Mouse (Mus musculus) hindbrain, embryonic 15.5 days (tissue): ENCODE measurements around the gene Ccser1. TPM values are rescaled to one million over a fixed set of nuclear protein-coding genes. Genes with fewer than 3 reads are reported as not detected.
"Not testable (repeated sequence)": the region's sequence is repeated elsewhere in the genome, so short reads cannot be mapped to it uniquely, and the experiment has no call there.

Experiments
- ATAC-seq: fragments of 200-750 bp; cut with Nextera tagmentation; 2 replicates; pipeline ENCODE4 v1.8.0; 2017; ENCODE audit warnings: low read depth, moderate number of reproducible peaks, moderate TSS enrichment; ENCODE audit not compliant: low FRiP score
- H3K27ac ChIP-seq: fragments of 300-500 bp; sonication (generic); replicated peaks from 2 replicates; pipeline ENCODE4 v1.5.1; 2015; ENCODE audit warnings: mild to moderate bottlenecking, inconsistent platforms
- H3K27me3 ChIP-seq: fragments of 300-500 bp; sonication (generic); 2 replicates; pipeline ENCODE4 v1.6.1; 2015; ENCODE audit warnings: control low read depth, inconsistent platforms
- H3K36me3 ChIP-seq: fragments of 300-500 bp; sonication (generic); 2 replicates; pipeline ENCODE4 v1.6.1; 2015; ENCODE audit warnings: control low read depth, inconsistent platforms
- H3K4me1 ChIP-seq: fragments of 300-500 bp; sonication (generic); replicated peaks from 2 replicates; pipeline ENCODE4 v1.6.1; 2015; ENCODE audit warnings: control low read depth, inconsistent platforms
- H3K4me2 ChIP-seq: fragments of 300-500 bp; sonication (generic); 2 replicates; pipeline ENCODE4 v1.6.1; 2015; ENCODE audit warnings: moderate library complexity, mild to moderate bottlenecking, inconsistent platforms
- H3K4me3 ChIP-seq: fragments of 300-500 bp; sonication (generic); 2 replicates; pipeline ENCODE4 v1.5.1; 2015; ENCODE audit warnings: mild to moderate bottlenecking, inconsistent platforms
- H3K9ac ChIP-seq: fragments of 300-500 bp; sonication (generic); 2 replicates; pipeline ENCODE4 v1.6.1; 2015; ENCODE audit warnings: inconsistent platforms
- H3K9me3 ChIP-seq: fragments of 300-500 bp; sonication (generic); 2 replicates; pipeline ENCODE4 v1.6.1; 2016; ENCODE audit warnings: control low read depth, inconsistent platforms
- WGBS: fragments of 180-500 bp; shearing (Covaris S2); methylation state at CpG from one replicate; pipeline ENCODE4 v1.1.7; 2015; 5-methylcytosine and 5-hydroxymethylcytosine counted together
- polyA plus RNA-seq: library from polyadenylated mRNA; unstranded; fragments of >200 nt; fragmentation: Nextera tagmentation; extraction: Ambion mirVana; gene quantifications from 2 replicates; pipeline ENCODE4 v1.2.1, GENCODE M21; 2015

The Ccser1 gene
- polyA plus RNA-seq, 1 experiment from 2014 or later, result 24.9 TPM

DNA sequence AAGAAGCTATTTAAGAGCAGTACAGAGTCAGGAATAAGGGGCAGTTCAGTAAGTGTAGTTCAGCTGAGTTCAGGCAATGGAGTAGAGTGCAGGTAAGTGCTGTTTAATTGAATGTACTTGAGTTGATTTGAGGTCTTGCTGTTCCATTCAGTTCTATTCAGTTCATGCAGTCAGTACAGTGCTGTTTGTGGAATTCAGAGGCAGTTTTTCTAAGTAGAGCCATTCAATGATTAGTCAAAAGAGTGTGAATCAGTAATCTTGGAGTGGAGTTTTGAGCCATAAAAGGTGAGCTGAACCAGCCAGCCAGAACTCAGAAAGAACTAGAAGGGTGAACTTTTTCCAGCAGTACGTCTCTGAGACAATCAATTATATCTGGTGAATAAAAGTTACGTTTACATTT lies 773.6 kb downstream of the Ccser1 start:
- no peaks in the 10 kb centered on the region for H3K36me3 ChIP-seq
- H3K4me2 ChIP-seq, result no peak overlapping the region
- H3K4me1 ChIP-seq, result no peaks in the 10 kb centered on the region
- no peak overlapping the region for H3K4me3 ChIP-seq
- H3K27ac ChIP-seq, result no peak overlapping the region
- 88% methylated on average over 2 of the region's 2 CpGs for WGBS
- no peaks in the 10 kb centered on the region for H3K27me3 ChIP-seq
- H3K9ac ChIP-seq, result no peak overlapping the region
- ATAC-seq, result no peak
- H3K9me3 ChIP-seq, result no peaks in the 10 kb centered on the region

DNA sequence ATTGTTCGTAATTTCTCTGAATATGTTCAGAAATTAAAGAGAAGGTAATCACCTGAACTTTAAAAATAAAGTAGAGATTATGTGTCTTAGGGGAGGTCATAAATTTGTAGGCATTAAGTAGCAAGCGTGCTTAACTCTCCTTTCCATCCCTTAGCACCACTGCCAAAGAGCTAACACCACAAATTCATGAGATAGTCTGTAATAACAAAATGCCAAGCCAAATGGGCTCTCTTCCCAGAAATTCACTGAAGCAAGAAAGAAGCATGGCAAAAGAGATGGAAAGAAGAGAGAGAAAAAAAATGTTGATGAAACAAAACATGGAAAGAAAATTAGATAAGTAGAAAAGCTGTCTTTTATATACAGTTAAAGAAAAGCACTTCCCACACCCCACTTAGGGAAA lies 796.8 kb downstream of the Ccser1 start:
- no peak overlapping the region for H3K4me3 ChIP-seq
- H3K4me2 ChIP-seq, result no peak overlapping the region
- 75% methylated on average over 2 of the region's 2 CpGs for WGBS
- ATAC-seq, result no peak
- no peak overlapping the region for H3K27ac ChIP-seq
- no peaks in the 10 kb centered on the region for H3K9me3 ChIP-seq
- H3K27me3 ChIP-seq, result no peaks in the 10 kb centered on the region
- no peaks in the 10 kb centered on the region for H3K36me3 ChIP-seq
- no peaks in the 10 kb centered on the region for H3K4me1 ChIP-seq
- no peak overlapping the region for H3K9ac ChIP-seq

DNA sequence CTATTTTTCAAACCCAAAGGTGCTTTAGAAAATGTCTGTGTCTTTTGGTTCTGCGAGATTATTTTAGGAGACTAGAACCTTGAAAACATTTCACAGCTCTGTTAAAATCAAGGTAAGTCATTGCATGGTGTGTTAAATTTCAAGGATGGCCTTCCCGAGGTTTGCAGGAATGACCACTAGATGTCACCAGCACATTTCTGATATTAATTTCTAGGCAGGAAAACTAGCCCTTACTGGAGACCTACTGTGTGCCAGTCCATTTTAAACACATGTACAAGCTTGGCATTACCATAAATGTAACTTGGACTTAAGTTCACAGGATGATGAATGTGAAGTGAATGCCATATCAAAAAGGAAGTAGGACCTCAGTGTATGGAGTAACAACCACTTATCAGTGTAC lies 798.3 kb downstream of the Ccser1 start:
- no peak overlapping the region for H3K27ac ChIP-seq
- no peak for ATAC-seq
- H3K9me3 ChIP-seq, result no peaks in the 10 kb centered on the region
- H3K4me1 ChIP-seq, result no peaks in the 10 kb centered on the region
- no peak overlapping the region for H3K4me2 ChIP-seq
- H3K36me3 ChIP-seq, result no peaks in the 10 kb centered on the region
- WGBS, result 28% methylated on average over 2 of the region's 2 CpGs
- H3K27me3 ChIP-seq, result no peaks in the 10 kb centered on the region
- H3K9ac ChIP-seq, result no peak overlapping the region
- no peak overlapping the region for H3K4me3 ChIP-seq

DNA sequence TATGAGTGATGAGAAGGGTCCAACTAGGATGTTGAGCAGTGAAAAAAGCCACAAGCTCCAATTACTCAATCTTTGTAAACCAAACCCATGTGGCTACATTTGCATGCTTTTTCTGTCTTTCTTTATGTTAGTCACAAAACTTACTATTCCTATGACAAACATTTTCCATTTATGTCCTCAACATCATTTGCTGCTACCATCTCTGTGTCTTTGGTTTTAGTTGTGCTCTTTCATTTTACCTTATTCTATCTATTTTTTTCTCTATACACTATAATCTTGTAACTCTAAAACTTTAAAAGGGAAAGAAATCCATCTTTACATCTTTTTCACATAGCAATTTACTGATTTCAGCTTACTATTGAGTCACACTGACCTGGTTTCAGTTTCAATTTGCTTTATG lies 834.2 kb downstream of the Ccser1 start:
- no peak overlapping the region for H3K27ac ChIP-seq
- ATAC-seq, result no peak
- no peaks in the 10 kb centered on the region for H3K9me3 ChIP-seq

DNA sequence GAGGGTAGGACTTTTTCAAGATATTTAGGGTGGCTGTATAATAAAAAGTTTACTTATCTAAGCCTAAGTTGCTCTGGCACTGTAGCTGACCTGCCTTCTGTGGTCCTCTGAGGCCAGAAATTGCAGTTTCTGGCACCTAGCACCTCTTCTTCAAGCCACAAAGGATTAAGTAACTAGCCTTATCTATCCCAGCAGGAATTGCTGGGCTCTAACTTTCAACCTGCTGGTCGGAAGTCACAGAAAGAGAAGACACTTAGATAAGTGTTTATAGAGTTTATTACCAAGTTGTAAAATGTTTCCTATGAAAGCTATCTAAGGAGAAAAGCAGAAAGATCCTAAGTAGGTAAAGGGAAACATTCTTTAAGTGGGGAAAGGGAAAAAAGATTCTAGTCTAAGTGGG lies 864.3 kb downstream of the Ccser1 start:
- Histone ChIP-seq H3K9ac (no peak overlapping the region), H3K4me1 (no peaks in the 10 kb centered on the region), H3K4me3 (no peak overlapping the region), H3K27ac (no peak overlapping the region), H3K4me2 (no peak overlapping the region), H3K9me3 (no peaks in the 10 kb centered on the region), H3K27me3 (no peaks in the 10 kb centered on the region), H3K36me3 (no peaks in the 10 kb centered on the region)
- no peak for ATAC-seq
- WGBS, result 69% methylated on average over 1 of the region's 1 CpGs

More for the DNA sequence above, 834.2 kb downstream of the Ccser1 start:
- no peaks in the 10 kb centered on the region for H3K36me3 ChIP-seq
- no peak overlapping the region for H3K4me3 ChIP-seq
- no peaks in the 10 kb centered on the region for H3K27me3 ChIP-seq
- H3K4me2 ChIP-seq, result no peak overlapping the region
- no peak overlapping the region for H3K9ac ChIP-seq
- no peaks in the 10 kb centered on the region for H3K4me1 ChIP-seq

DNA sequence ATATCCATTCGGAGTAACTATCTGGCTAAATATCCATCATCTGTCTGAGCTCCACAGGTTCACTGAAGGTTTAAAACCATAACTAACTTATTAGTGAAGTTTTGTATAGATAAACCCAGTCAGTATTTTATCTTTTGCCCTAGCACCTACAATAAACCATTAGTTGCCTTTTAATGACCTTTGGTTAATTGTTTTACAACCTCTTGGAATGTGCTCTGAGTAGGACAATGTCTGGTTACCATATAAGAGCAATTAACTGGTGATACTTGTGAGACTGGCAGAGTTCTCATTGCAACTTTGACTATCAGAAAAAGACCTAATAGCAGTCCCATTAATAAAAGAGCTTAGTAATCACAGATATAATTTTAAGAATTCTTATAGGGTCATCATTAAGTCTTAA lies 864.9 kb downstream of the Ccser1 start:
- not testable (repeated sequence) for H3K36me3 ChIP-seq, H3K27me3 ChIP-seq, H3K27ac ChIP-seq, H3K9me3 ChIP-seq, H3K4me1 ChIP-seq, H3K4me3 ChIP-seq, H3K4me2 ChIP-seq, H3K9ac ChIP-seq, ATAC-seq
- 78% methylated on average over 1 of the region's 1 CpGs for WGBS

DNA sequence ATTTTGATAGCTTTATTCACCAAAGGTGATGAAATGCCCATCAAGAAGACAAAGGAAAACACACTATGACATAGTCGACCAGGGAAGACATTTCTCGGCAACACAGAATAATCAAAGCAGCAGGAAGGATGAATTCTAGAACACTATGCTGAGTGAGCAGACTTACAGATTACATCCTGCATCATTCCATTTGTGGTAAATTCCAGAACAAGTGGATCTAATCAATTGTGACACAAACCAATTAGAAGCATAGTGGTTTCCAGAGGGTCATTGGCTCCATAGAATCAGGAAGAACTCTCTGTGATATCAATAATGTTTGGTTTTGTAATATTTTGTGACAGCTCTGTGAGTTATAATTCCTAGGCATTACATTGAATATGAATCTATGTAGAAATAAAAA lies 875.2 kb downstream of the Ccser1 start:
- H3K4me3 ChIP-seq, result no peak overlapping the region
- H3K36me3 ChIP-seq, result no peaks in the 10 kb centered on the region
- ATAC-seq, result no peak
- WGBS, result 62% methylated on average over 2 of the region's 2 CpGs
- H3K9ac ChIP-seq, result no peak overlapping the region
- H3K4me1 ChIP-seq, result no peaks in the 10 kb centered on the region
- H3K9me3 ChIP-seq, result no peaks in the 10 kb centered on the region
- H3K27ac ChIP-seq, result no peak overlapping the region
- H3K4me2 ChIP-seq, result no peak overlapping the region
- H3K27me3 ChIP-seq, result no peaks in the 10 kb centered on the region

DNA sequence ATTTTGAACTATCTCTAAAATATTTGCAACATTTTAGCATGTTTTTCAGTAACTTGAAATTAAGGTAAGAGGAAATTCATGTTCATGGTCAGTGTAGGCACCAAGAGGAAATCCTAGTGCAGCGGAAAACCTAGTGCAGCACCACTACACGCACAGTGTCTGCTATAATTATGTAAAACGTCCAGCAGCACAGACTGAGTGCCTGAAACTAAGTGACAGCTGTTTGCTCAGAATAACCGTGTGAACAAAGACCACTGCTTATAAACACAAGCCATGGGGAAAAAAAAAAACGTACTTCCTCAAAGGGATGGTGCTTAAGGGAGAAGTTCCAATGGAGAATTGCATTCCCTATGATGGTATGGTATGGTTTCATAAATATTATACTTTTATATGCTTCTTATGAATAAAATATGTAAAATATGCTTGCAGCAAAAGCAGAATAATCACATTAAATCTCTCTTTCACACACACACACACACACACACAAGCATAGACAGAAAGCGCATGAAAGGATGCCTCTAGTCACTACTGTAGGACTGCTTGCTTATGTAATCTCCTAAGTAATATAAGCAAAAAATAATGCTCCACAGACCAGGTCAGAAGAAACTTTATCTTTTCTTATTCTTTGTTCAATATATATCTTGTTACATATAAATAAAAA lies 886.4 kb downstream of the Ccser1 start:
- Histone ChIP-seq H3K27me3 (no peaks in the 10 kb centered on the region), H3K4me1 (no peaks in the 10 kb centered on the region), H3K27ac (no peak overlapping the region), H3K4me3 (no peak overlapping the region), H3K9ac (no peak overlapping the region), H3K4me2 (no peak overlapping the region), H3K36me3 (no peaks in the 10 kb centered on the region), H3K9me3 (no peaks in the 10 kb centered on the region)
- no peak for ATAC-seq
- 42% methylated on average over 6 of the region's 6 CpGs for WGBS

DNA sequence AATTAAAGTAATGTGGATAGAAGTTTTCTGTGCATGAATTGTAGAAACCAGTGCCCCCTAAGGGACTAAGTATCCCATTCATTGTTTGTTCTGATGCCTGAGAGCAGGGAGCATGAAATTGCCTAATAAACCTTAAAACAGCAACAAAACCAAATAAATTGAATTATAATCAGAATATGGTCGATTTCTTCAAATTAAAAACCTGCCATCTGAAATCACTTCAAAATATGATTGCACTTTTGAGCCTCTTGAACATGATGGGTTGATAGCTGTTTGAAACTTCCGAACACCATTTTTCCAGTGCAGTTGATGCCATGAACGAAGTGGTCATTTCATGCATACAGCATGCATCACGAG lies 886.9 kb downstream of the Ccser1 start:
- WGBS, result 74% methylated on average over 4 of the region's 4 CpGs
- ATAC-seq, result no peak
- H3K9me3 ChIP-seq, result no peaks in the 10 kb centered on the region
- H3K27me3 ChIP-seq, result no peaks in the 10 kb centered on the region
- H3K4me3 ChIP-seq, result no peak overlapping the region
- no peaks in the 10 kb centered on the region for H3K4me1 ChIP-seq
- H3K4me2 ChIP-seq, result no peak overlapping the region
- no peak overlapping the region for H3K27ac ChIP-seq
- no peak overlapping the region for H3K9ac ChIP-seq
- H3K36me3 ChIP-seq, result no peaks in the 10 kb centered on the region

DNA sequence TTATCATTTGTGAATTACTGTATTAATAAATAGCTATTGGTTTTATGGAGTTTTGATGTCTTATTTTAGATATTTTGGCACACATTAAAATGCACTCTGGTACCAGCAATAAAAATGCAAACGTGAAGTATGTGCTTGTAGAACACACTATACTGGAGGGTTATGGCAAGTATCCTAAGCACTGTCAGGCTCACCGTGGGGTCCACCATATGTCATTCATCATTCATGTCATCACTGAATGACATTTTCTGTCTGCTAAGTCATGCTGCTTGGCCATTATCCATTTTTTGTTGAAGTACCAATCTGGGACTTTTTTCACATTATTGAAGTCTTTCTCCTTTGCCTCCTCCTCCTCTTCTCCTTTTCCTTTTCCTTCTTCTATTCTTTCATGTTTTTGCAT lies 925.3 kb downstream of the Ccser1 start:
- H3K9ac ChIP-seq, result no peak overlapping the region
- no peaks in the 10 kb centered on the region for H3K36me3 ChIP-seq
- no peaks in the 10 kb centered on the region for H3K27me3 ChIP-seq
- ATAC-seq, result no peak
- WGBS, result 32% methylated on average over 2 of the region's 2 CpGs
- no peaks in the 10 kb centered on the region for H3K4me1 ChIP-seq
- H3K9me3 ChIP-seq, result no peaks in the 10 kb centered on the region
- H3K4me3 ChIP-seq, result no peak overlapping the region
- H3K27ac ChIP-seq, result no peak overlapping the region
- no peak overlapping the region for H3K4me2 ChIP-seq

DNA sequence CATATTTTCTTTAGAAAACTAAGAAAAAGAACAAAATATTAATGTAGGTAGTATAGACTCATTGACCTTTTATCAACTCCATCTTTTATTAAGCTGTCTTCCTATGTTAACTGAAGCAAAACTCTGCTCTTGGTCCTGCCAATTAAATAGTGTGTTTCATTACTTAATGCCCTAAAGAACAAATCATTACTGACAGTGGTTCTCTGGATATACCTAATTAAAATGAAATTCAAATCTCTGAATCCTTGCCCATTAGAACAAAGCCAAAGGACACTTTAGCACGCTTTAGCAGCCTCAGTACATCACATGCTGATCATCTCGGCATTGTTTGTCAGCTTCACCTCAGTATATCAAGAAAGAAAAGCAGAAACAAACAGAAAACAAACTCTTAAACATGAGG lies 952.4 kb downstream of the Ccser1 start:
- H3K9me3 ChIP-seq, result no peaks in the 10 kb centered on the region
- no peaks in the 10 kb centered on the region for H3K27me3 ChIP-seq
- no peaks in the 10 kb centered on the region for H3K36me3 ChIP-seq
- no peak overlapping the region for H3K4me2 ChIP-seq
- H3K4me1 ChIP-seq, result no peaks in the 10 kb centered on the region
- WGBS, result 65% methylated on average over 2 of the region's 2 CpGs
- no peak for ATAC-seq
- no peak overlapping the region for H3K9ac ChIP-seq
- no peak overlapping the region for H3K27ac ChIP-seq
- H3K4me3 ChIP-seq, result no peak overlapping the region

DNA sequence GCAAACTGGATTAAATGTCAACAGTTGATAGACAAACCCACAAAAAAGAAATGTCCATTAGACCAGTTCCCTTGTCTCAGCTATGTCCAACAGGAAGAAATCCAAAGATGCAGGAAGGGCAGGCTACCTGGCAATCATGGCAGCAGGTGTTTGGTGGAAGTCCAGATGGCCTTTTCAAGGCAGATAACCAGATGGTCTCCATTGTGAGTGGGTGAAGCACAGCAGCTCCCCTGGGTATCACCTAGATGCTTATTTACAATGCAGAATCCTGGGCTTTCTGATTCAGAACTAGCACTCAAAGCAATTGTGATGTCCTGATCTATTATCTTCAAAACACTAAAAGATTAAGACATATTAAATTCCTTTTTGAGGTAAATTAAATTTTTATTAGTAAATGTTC lies 980.2 kb downstream of the Ccser1 start:
- Histone ChIP-seq H3K4me3 (no peak overlapping the region), H3K9me3 (no peaks in the 10 kb centered on the region), H3K27me3 (no peaks in the 10 kb centered on the region), H3K36me3 (no peaks in the 10 kb centered on the region), H3K27ac (no peak overlapping the region), H3K9ac (no peak overlapping the region), H3K4me2 (no peak overlapping the region), H3K4me1 (no peaks in the 10 kb centered on the region)
- ATAC-seq, result no peak

DNA sequence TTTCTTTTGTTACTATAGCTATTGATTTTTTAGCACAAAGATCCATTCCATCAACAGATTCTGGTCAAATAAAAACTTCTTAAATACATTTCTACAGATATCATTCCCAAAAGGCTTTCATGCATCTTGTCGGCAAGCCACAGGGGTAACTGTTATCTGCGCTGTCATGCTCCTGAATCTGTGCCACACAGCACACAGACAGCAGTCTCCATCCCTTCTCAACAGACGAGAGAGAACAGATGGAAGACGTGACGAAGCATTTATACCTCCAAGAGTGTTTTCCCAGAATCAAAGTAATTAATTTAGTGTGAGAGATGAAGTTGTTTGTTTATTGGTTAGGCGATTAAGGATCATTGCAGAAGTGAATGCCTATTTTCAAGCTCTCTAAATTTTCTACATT lies 982.5 kb downstream of the Ccser1 start:
- Histone ChIP-seq H3K27me3 (no peaks in the 10 kb centered on the region), H3K4me1 (no peaks in the 10 kb centered on the region), H3K4me3 (no peak overlapping the region), H3K36me3 (no peaks in the 10 kb centered on the region), H3K4me2 (no peak overlapping the region), H3K9me3 (no peaks in the 10 kb centered on the region), H3K9ac (no peak overlapping the region), H3K27ac (no peak overlapping the region)
- peak; percentile 69; the same call in 1 of the 2 replicates for ATAC-seq
- 45% methylated on average over 6 of the region's 6 CpGs for WGBS
